Mouse (Mus musculus) kidney, adult 2 months (tissue): ENCODE measurements around the gene Gdf3.

Experiments
- CTCF ChIP-seq: fragments of 200-500 bp; conservative IDR thresholded peaks from 2 replicates; pipeline ENCODE4 v1.5.1; 2011; ENCODE audit warnings: low read depth, mild to moderate bottlenecking, control low read depth, low read length, moderate library complexity, mixed read lengths; ENCODE audit not compliant: insufficient read depth, insufficient read length
- POLR2A ChIP-seq: fragments of 200-500 bp; IDR thresholded peaks from one replicate; pipeline ENCODE4 v1.6.1; 2011; ENCODE audit warnings: low read depth, low read length, control low read depth

GRCm38 (mm10) chr6:122608434-122609376 is 1.2 kb downstream of the Gdf3 start:
- TF ChIP-seq POLR2A = no peak
- no peak for TF ChIP-seq CTCF
